In the genomic region with DNA sequence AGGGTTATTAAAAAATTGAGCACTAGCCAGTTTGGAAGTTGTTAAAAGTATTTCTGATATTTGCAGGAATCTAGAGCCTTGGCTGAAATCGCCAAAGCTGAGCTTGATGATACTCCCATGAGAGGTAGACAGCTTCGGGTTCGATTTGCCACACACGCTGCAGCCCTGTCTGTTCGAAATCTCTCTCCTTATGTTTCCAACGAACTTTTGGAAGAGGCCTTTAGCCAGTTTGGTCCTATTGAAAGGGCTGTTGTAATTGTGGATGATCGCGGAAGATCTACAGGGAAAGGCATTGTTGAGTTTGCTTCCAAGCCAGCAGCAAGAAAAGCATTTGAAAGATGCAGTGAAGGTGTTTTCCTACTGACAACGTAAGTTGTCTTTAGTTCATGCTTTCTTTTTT, we compare ENCODE assay signal across 8 mouse cellular contexts. TPM values are rescaled to one million over a fixed set of nuclear protein-coding genes. Genes with fewer than 3 reads are reported as not detected.
DNase-seq lines count a peak whose midpoint lies in the region; ATAC-seq and TF ChIP-seq lines count a peak whose summit lies in the region.

No protein-coding gene starts in this region.

- peak overlapping the region; percentile 99 for H3K4me2 ChIP-seq in heart, embryonic 12.5 days

- no peak for ATAC-seq in heart, embryonic 12.5 days (ENCODE audit: insufficient number of reproducible peaks, low FRiP score)

- in situ Hi-C loops in ES-E14 (cut with MboI; ENCODE audit: low sequenced_read_pairs in 2 of 2, unreplicated experiment in 2 of 2) = no loop called here

- peak overlapping the region; percentile 100 for H3K9ac ChIP-seq in heart, embryonic 12.5 days
- peak overlapping the region; percentile 100 for H3K9ac ChIP-seq in ES-E14 (ENCODE audit: insufficient read depth, low read depth, low read length, poor library complexity, severe bottlenecking)

- intact Hi-C loops in heart, postnatal 14 days (cut with DNase I) = loop anchor here (10.0 kb wide), 1 partner anchor 222 kb away; a partner anchor contains a TSS

- H3K9me3 ChIP-seq in heart, embryonic 12.5 days (replicated peaks) = no peaks in the 10 kb centered on the region
- no peaks in the 10 kb centered on the region for H3K9me3 ChIP-seq in ES-E14 (ENCODE audit: control insufficient read depth, insufficient read depth, low read depth, low read length)
- H3K9me3 ChIP-seq in hindbrain, embryonic 10.5 days = no peaks in the 10 kb centered on the region
- H3K9me3 ChIP-seq in midbrain, embryonic 10.5 days (replicated peaks) = no peaks in the 10 kb centered on the region

- H3K27me3 ChIP-seq in heart, embryonic 12.5 days (replicated peaks) = no peaks in the 10 kb centered on the region
- H3K27me3 ChIP-seq in hindbrain, embryonic 10.5 days (ENCODE audit: insufficient read depth, poor library complexity, severe bottlenecking) = no peaks in the 10 kb centered on the region
- H3K27me3 ChIP-seq in midbrain, embryonic 10.5 days (ENCODE audit: low read depth, poor library complexity, severe bottlenecking) = no peaks in the 10 kb centered on the region

- no peak overlapping the region for H3K27ac ChIP-seq in heart, embryonic 12.5 days (ENCODE audit: poor library complexity, severe bottlenecking)
- no peak overlapping the region; the same call in 1 of the 2 replicates for H3K27ac ChIP-seq in ES-E14 (ENCODE audit: insufficient read depth, low read depth, low read length, poor library complexity, severe bottlenecking)
- no peak overlapping the region for H3K27ac ChIP-seq in hindbrain, embryonic 10.5 days
- H3K27ac ChIP-seq in midbrain, embryonic 10.5 days (replicated peaks) = peak overlapping the region; percentile 38; the same call in 1 of the 2 replicates

- WGBS in heart, embryonic 12.5 days = 2% methylated on average over 9 of the region's 9 CpGs
- 8% methylated on average over 9 of the region's 9 CpGs for WGBS in hindbrain, embryonic 10.5 days
- whole genome bisulfite sequencing in midbrain, embryonic 10.5 days = 8% methylated on average over 9 of the region's 9 CpGs

- peaks cover 26% of the 10 kb centered on the region for H3K4me1 ChIP-seq in heart, embryonic 12.5 days (replicated peaks)
- peaks cover 0 to 2% of the 10 kb centered on the region in 2 experiments; a peak in 1 of 4 replicates for H3K4me1 ChIP-seq in ES-E14 (ENCODE audit: control insufficient read depth in 2 of 2, insufficient read depth in 2 of 2, low read length in 2 of 2, poor library complexity in 1 of 2)
- peaks cover 36% of the 10 kb centered on the region for H3K4me1 ChIP-seq in hindbrain, embryonic 10.5 days (replicated peaks)
- H3K4me1 ChIP-seq in midbrain, embryonic 10.5 days = peaks cover 33% of the 10 kb centered on the region

- peaks cover 49% of the 10 kb centered on the region for H3K36me3 ChIP-seq in heart, embryonic 12.5 days
- peaks cover 47% of the 10 kb centered on the region for H3K36me3 ChIP-seq in ES-E14 (ENCODE audit: control insufficient read depth, insufficient read depth, low read length, poor library complexity, severe bottlenecking)
- peaks cover 61% of the 10 kb centered on the region for H3K36me3 ChIP-seq in hindbrain, embryonic 10.5 days
- H3K36me3 ChIP-seq in midbrain, embryonic 10.5 days = peaks cover 63% of the 10 kb centered on the region

- no peak for DNase-seq in heart, postnatal 14 days
- DNase-seq in ES-E14 (ENCODE audit: low read depth, low spot score) = no peak
- no peak for DNase-seq in hindbrain, embryonic 10.5 days (ENCODE audit: low spot score)
- no peak for DNase-seq in midbrain, embryonic 10.5 days (ENCODE audit: low spot score)
- DNase-seq in cerebellum, postnatal 14 days = no peak
- DNase-seq in layer of hippocampus, postnatal 14 days (ENCODE audit: low spot score in 2 of 2) = no peak
- DNase-seq in right cerebral cortex, postnatal 4 days = no peak

- H3K4me3 ChIP-seq in heart, embryonic 12.5 days = peak overlapping the region; percentile 90
- H3K4me3 ChIP-seq in ES-E14 (ENCODE audit: insufficient read depth in 1 of 2, low read depth in 1 of 2, low read length in 2 of 2, poor library complexity in 1 of 2, severe bottlenecking in 1 of 2) = peak overlapping the region; percentile 99 to 100
- H3K4me3 ChIP-seq in hindbrain, embryonic 10.5 days = peak overlapping the region; percentile 100
- peak overlapping the region; percentile 97 for H3K4me3 ChIP-seq in midbrain, embryonic 10.5 days

TF ChIP-seq in ES-E14, 5 proteins besides CTCF, POLR2A, EP300 and RAD21:
- no peak for TF ChIP-seq ZC3H11A (IDR thresholded peaks at IDR 0.05; ENCODE audit: borderline replicate concordance, low read depth, low read length)
- TF ChIP-seq MAFK (IDR thresholded peaks at IDR 0.05; ENCODE audit: insufficient read depth, low read depth, low read length) = no peak
- no peak for TF ChIP-seq ZNF384 (IDR thresholded peaks at IDR 0.05; ENCODE audit: low read depth, low read length)
- TF ChIP-seq CHD2 (IDR thresholded peaks at IDR 0.05; ENCODE audit: low read depth, low read length) = no peak
- TF ChIP-seq HCFC1 (IDR thresholded peaks at IDR 0.05; ENCODE audit: borderline replicate concordance, insufficient read depth, low read length) = no peak

RNA-seq across cellular contexts. Expression of a gene that starts 2.1 kb away (rescaled TPM):
- 82.5 and 91.4 TPM in 2 replicates for polyA plus RNA-seq in heart, embryonic 12.5 days (2016; fragmentation: Nextera tagmentation; extraction: Ambion mirVana)
- total RNA-seq in heart, postnatal 14 days (2021) = 100 to 1,000 TPM; 116 to 127 TPM
- 337 and 384 TPM in 2 replicates for total RNA-seq in ES-E14 (2012; rRNA removed)
- 103 and 116 TPM in 2 replicates for polyA plus RNA-seq in hindbrain, embryonic 10.5 days (2016; fragmentation: Nextera tagmentation; extraction: Ambion mirVana)
- 108 and 110 TPM in 2 replicates for polyA plus RNA-seq in midbrain, embryonic 10.5 days (2016; fragmentation: Nextera tagmentation; extraction: Ambion mirVana)
- 100 to 1,000 TPM; 303 to 304 TPM for total RNA-seq in layer of hippocampus, postnatal 14 days (2021)

RNA-seq across cellular contexts. Expression of a gene that starts 37.8 kb away (rescaled TPM):
- polyA plus RNA-seq in heart, embryonic 12.5 days (2016; fragmentation: Nextera tagmentation; extraction: Ambion mirVana) = 18.7 and 19.5 TPM in 2 replicates
- total RNA-seq in heart, postnatal 14 days (2021) = 1 to 10 TPM; 3.9 to 6.8 TPM
- total RNA-seq in ES-E14 (2012; rRNA removed) = 42.9 and 56.8 TPM in 2 replicates
- polyA plus RNA-seq in hindbrain, embryonic 10.5 days (2016; fragmentation: Nextera tagmentation; extraction: Ambion mirVana) = 28.1 and 35.6 TPM in 2 replicates
- 34.7 and 38.5 TPM in 2 replicates for polyA plus RNA-seq in midbrain, embryonic 10.5 days (2016; fragmentation: Nextera tagmentation; extraction: Ambion mirVana)
- total RNA-seq in layer of hippocampus, postnatal 14 days (2021) = 10 to 100 TPM; 10.3 to 10.6 TPM

RNA-seq across cellular contexts. Expression of a gene that starts 54.0 kb away (rescaled TPM):
- polyA plus RNA-seq in heart, embryonic 12.5 days (2016; fragmentation: Nextera tagmentation; extraction: Ambion mirVana) = 15.9 and 17.8 TPM in 2 replicates
- 1 to 10 TPM; 8.1 to 9.2 TPM for total RNA-seq in heart, postnatal 14 days (2021)
- total RNA-seq in ES-E14 (2012; rRNA removed) = 18.1 and 18.2 TPM in 2 replicates
- polyA plus RNA-seq in hindbrain, embryonic 10.5 days (2016; fragmentation: Nextera tagmentation; extraction: Ambion mirVana) = 19.5 and 21.6 TPM in 2 replicates
- polyA plus RNA-seq in midbrain, embryonic 10.5 days (2016; fragmentation: Nextera tagmentation; extraction: Ambion mirVana) = 19.0 and 22.7 TPM in 2 replicates
- total RNA-seq in layer of hippocampus, postnatal 14 days (2021) = 10 to 100 TPM; 31.0 to 31.6 TPM

RNA-seq across cellular contexts. Expression of a gene that starts 55.3 kb away (rescaled TPM):
- 21.2 and 21.5 TPM in 2 replicates for polyA plus RNA-seq in heart, embryonic 12.5 days (2016; fragmentation: Nextera tagmentation; extraction: Ambion mirVana)
- total RNA-seq in heart, postnatal 14 days (2021) = 10 to 100 TPM; 26.0 to 27.8 TPM
- total RNA-seq in ES-E14 (2012; rRNA removed) = 40.5 and 44.0 TPM in 2 replicates
- 24.3 and 27.3 TPM in 2 replicates for polyA plus RNA-seq in hindbrain, embryonic 10.5 days (2016; fragmentation: Nextera tagmentation; extraction: Ambion mirVana)
- polyA plus RNA-seq in midbrain, embryonic 10.5 days (2016; fragmentation: Nextera tagmentation; extraction: Ambion mirVana) = 25.1 and 27.2 TPM in 2 replicates
- total RNA-seq in layer of hippocampus, postnatal 14 days (2021) = 10 to 100 TPM; 46.0 to 49.0 TPM
